Mouse (Mus musculus) forebrain, embryonic 16.5 days (tissue): ENCODE measurements around the gene Gm3435. TPM values are rescaled to one million over a fixed set of nuclear protein-coding genes. Genes with fewer than 3 reads are reported as not detected.

Experiments used
- ATAC-seq: fragments of 200-750 bp; cut with Nextera tagmentation; 2 replicates; pipeline ENCODE4 v1.8.0; 2017; ENCODE audit warnings: mild to moderate bottlenecking, moderate library complexity
- H3K27ac ChIP-seq: fragments of 300-500 bp; sonication (generic); 2 replicates; pipeline ENCODE4 v1.5.1; 2014; ENCODE audit warnings: low read length, control low read depth
- H3K27me3 ChIP-seq: fragments of 300-500 bp; sonication (generic); replicated peaks from 2 replicates; pipeline ENCODE4 v1.6.1; 2014; ENCODE audit warnings: low read length; ENCODE audit not compliant: control insufficient read depth, insufficient read depth
- H3K36me3 ChIP-seq: fragments of 300-500 bp; sonication (generic); 2 replicates; pipeline ENCODE4 v1.6.1; 2014; ENCODE audit not compliant: control insufficient read depth, insufficient read depth
- H3K4me1 ChIP-seq: fragments of 300-500 bp; sonication (generic); replicated peaks from 2 replicates; pipeline ENCODE4 v1.6.1; 2014; ENCODE audit warnings: low read length; ENCODE audit not compliant: control insufficient read depth, insufficient read depth
- H3K4me2 ChIP-seq: fragments of 300-500 bp; sonication (generic); 2 replicates; pipeline ENCODE4 v1.6.1; 2014; ENCODE audit warnings: mild to moderate bottlenecking, low read length, control low read depth
- H3K4me3 ChIP-seq: fragments of 300-500 bp; sonication (generic); replicated peaks from 2 replicates; pipeline ENCODE4 v1.5.1; 2014; ENCODE audit warnings: mild to moderate bottlenecking, low read length, control low read depth
- H3K9ac ChIP-seq: fragments of 300-500 bp; sonication (generic); replicated peaks from 2 replicates; pipeline ENCODE4 v1.6.1; 2014; ENCODE audit warnings: low read depth, low read length, control low read depth
- H3K9me3 ChIP-seq: fragments of 300-500 bp; sonication (generic); 2 replicates; pipeline ENCODE4 v1.6.1; 2016; ENCODE audit warnings: low read length; ENCODE audit not compliant: control insufficient read depth
- WGBS: fragments of 180-500 bp; shearing (Covaris S2); extraction: QIAGEN DNeasy Blood & Tissue Kit; methylation state at CpG from one replicate; pipeline ENCODE4 v1.1.7; 2014; 5-methylcytosine and 5-hydroxymethylcytosine counted together
- polyA plus RNA-seq: library from polyadenylated mRNA; unstranded; fragments of >200 nt; fragmentation: Nextera tagmentation; extraction: Ambion mirVana; gene quantifications from 2 replicates; pipeline ENCODE4 v1.2.1, GENCODE M21; 2015

The Gm3435 gene
- polyA plus RNA-seq, 1 experiment from 2014 or later: 9.9 TPM

- peaks cover 7% of the 10 kb centered on the region; the same call in 1 of the 2 replicates for H3K4me1 ChIP-seq
- no peaks in the 10 kb centered on the region for H3K27me3 ChIP-seq
- H3K9ac ChIP-seq: no peak overlapping the region
- 96% methylated on average over 14 of the region's 14 CpGs for WGBS
- no peak overlapping the region for H3K4me2 ChIP-seq
- no peaks in the 10 kb centered on the region for H3K9me3 ChIP-seq
- H3K27ac ChIP-seq: no peak overlapping the region
- H3K4me3 ChIP-seq: no peak overlapping the region
- no peak for ATAC-seq
- peaks cover 10% of the 10 kb centered on the region for H3K36me3 ChIP-seq
These were observed 49.7 kb downstream of the Gm3435 start for GRCm38 (mm10) chr17:15059646-15060045.

- 92% methylated on average over 6 of the region's 6 CpGs for WGBS
- peaks cover 10% of the 10 kb centered on the region for H3K36me3 ChIP-seq
These were observed 50.4 kb downstream of the Gm3435 start for GRCm38 (mm10) chr17:15060356-15060755.

GRCm38 (mm10) chr17:15065391-15066024 lies 55.5 kb downstream of the Gm3435 start:
- peak overlapping the region; percentile 49 for H3K4me2 ChIP-seq
- no peaks in the 10 kb centered on the region for H3K27me3 ChIP-seq
- peaks cover 10% of the 10 kb centered on the region; the same call in 1 of the 2 replicates for H3K36me3 ChIP-seq
- H3K9me3 ChIP-seq: no peaks in the 10 kb centered on the region
- peaks cover 15% of the 10 kb centered on the region for H3K4me1 ChIP-seq
- H3K4me3 ChIP-seq: peak overlapping the region; percentile 25
- peak overlapping the region; percentile 40 for H3K9ac ChIP-seq
- no peak overlapping the region; the same call in 1 of the 2 replicates for H3K27ac ChIP-seq
- peak; percentile 76 for ATAC-seq
- WGBS: 40% methylated on average over 13 of the region's 13 CpGs

More at GRCm38 (mm10) chr17:15060356-15060755, 50.4 kb downstream of the Gm3435 start:
- no peak for ATAC-seq
- H3K4me1 ChIP-seq: peaks cover 7% of the 10 kb centered on the region; the same call in 1 of the 2 replicates
- H3K27me3 ChIP-seq: no peaks in the 10 kb centered on the region
- H3K4me2 ChIP-seq: no peak overlapping the region
- no peak overlapping the region for H3K4me3 ChIP-seq
- H3K9me3 ChIP-seq: no peaks in the 10 kb centered on the region
- H3K27ac ChIP-seq: no peak overlapping the region
- no peak overlapping the region for H3K9ac ChIP-seq

- H3K9ac ChIP-seq: peak overlapping the region; percentile 40
- ATAC-seq: peak; percentile 73
- H3K4me2 ChIP-seq: peak overlapping the region; percentile 49
- peak overlapping the region; percentile 25 for H3K4me3 ChIP-seq
- H3K4me1 ChIP-seq: peaks cover 15% of the 10 kb centered on the region
- H3K36me3 ChIP-seq: peaks cover 9% of the 10 kb centered on the region; the same call in 1 of the 2 replicates
- WGBS: 17% methylated on average over 6 of the region's 6 CpGs
- H3K27me3 ChIP-seq: no peaks in the 10 kb centered on the region
- H3K27ac ChIP-seq: no peak overlapping the region; the same call in 1 of the 2 replicates
- H3K9me3 ChIP-seq: no peaks in the 10 kb centered on the region
These were observed 56.1 kb downstream of the Gm3435 start for GRCm38 (mm10) chr17:15066066-15066465.

GRCm38 (mm10) chr17:15066911-15067310 lies 56.9 kb downstream of the Gm3435 start:
- Histone ChIP-seq H3K4me3 (no peak overlapping the region), H3K4me2 (no peak overlapping the region), H3K9ac (no peak overlapping the region), H3K9me3 (no peaks in the 10 kb centered on the region), H3K36me3 (0 out of 2 replicates have a peak, but pooled peaks cover 4% of the 10 kb centered on the region), H3K27ac (no peak overlapping the region), H3K27me3 (no peaks in the 10 kb centered on the region), H3K4me1 (peaks cover 15% of the 10 kb centered on the region)
- no peak for ATAC-seq
- 32% methylated on average over 1 of the region's 1 CpGs for WGBS

- Histone ChIP-seq H3K27ac (no peak overlapping the region), H3K36me3 (no peaks in the 10 kb centered on the region), H3K9me3 (no peaks in the 10 kb centered on the region), H3K4me3 (no peak overlapping the region), H3K4me2 (no peak overlapping the region), H3K27me3 (no peaks in the 10 kb centered on the region), H3K9ac (no peak overlapping the region), H3K4me1 (peaks cover 15% of the 10 kb centered on the region)
- WGBS: 62% methylated on average over 8 of the region's 8 CpGs
- no peak for ATAC-seq
These were observed 58.2 kb downstream of the Gm3435 start for GRCm38 (mm10) chr17:15068040-15068792.

DNA sequence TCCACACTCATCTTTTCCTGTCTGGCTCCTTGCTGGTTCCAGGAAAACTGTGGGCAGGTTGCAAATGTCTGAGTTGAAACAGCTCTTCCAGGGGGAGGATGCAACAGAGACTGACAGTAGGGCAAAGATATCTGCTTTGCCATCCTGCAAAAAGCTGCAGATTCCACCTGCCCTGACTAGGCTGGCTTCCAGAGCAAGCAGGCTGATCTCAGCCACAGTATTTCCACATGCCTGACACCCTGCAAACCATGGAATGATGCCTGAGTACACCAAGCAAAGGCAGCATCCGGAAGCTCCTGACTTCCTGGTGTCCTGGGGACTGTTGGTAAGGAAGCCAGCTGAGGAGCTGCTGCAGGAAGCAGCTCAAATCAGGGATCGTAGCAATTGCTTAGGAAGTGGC lies 59.1 kb downstream of the Gm3435 start:
- Histone ChIP-seq H3K4me3 (no peak overlapping the region), H3K27me3 (no peaks in the 10 kb centered on the region), H3K4me2 (no peak overlapping the region), H3K9ac (no peak overlapping the region), H3K36me3 (no peaks in the 10 kb centered on the region), H3K27ac (no peak overlapping the region), H3K9me3 (no peaks in the 10 kb centered on the region), H3K4me1 (peaks cover 15% of the 10 kb centered on the region)
- no peak for ATAC-seq
- 70% methylated on average over 2 of the region's 2 CpGs for whole genome bisulfite sequencing

Other genes with a start within 250 kb of the Gm3435 start
- 6.3 and 7.5 TPM in 2 replicates for gene Wdr27, start 67.0 kb upstream of the Gm3435 start, polyA plus RNA-seq
- gene 1600012H06Rik, start 67.0 kb upstream of the Gm3435 start, polyA plus RNA-seq: 33.1 and 37.3 TPM in 2 replicates
- gene Phf10, start 48.9 kb upstream of the Gm3435 start, polyA plus RNA-seq: 15.1 and 15.3 TPM in 2 replicates
- 6.9 and 7.5 TPM in 2 replicates for gene 9030025P20Rik, start 31.7 kb upstream of the Gm3435 start, polyA plus RNA-seq
- 0.47 and 0.86 TPM in 2 replicates for gene Gm3417, start 31.4 kb upstream of the Gm3435 start, polyA plus RNA-seq
- 73.3 and 86.6 TPM in 2 replicates for gene Ermard, start 31.0 kb downstream of the Gm3435 start, polyA plus RNA-seq
- not detected in 2 replicates for gene Tcte3, start 31.3 kb downstream of the Gm3435 start, polyA plus RNA-seq
- 5.1 TPM in 2 replicates for gene Gm3448, start 31.4 kb downstream of the Gm3435 start, polyA plus RNA-seq